Mouse (Mus musculus) lung, embryonic 15.5 days (tissue): Measurements from ENCODE around the gene Nbeal2. TPM values are rescaled to one million over a fixed set of nuclear protein-coding genes. Genes with fewer than 3 reads are reported as not detected.
"Not testable (repeated sequence)": the region's sequence is repeated elsewhere in the genome, so short reads cannot be mapped to it uniquely, and the experiment has no call there.

Experiments
- ATAC-seq: fragments of 200-750 bp; cut with Nextera tagmentation; 2 replicates; pipeline ENCODE4 v1.8.0; 2017; ENCODE audit warnings: moderate number of reproducible peaks, borderline replicate concordance; ENCODE audit not compliant: low FRiP score, low TSS enrichment; ENCODE audit errors: extremely low read depth
- H3K27ac ChIP-seq: fragments of 300-500 bp; sonication (generic); 2 replicates; pipeline ENCODE4 v1.5.1; 2015; ENCODE audit warnings: moderate library complexity, mild to moderate bottlenecking, inconsistent platforms
- H3K27me3 ChIP-seq: fragments of 300-500 bp; sonication (generic); 2 replicates; pipeline ENCODE4 v1.6.1; 2015; ENCODE audit warnings: inconsistent platforms
- H3K36me3 ChIP-seq: fragments of 300-500 bp; sonication (generic); 2 replicates; pipeline ENCODE4 v1.6.1; 2015; ENCODE audit warnings: inconsistent platforms
- H3K4me1 ChIP-seq: fragments of 300-500 bp; sonication (generic); 2 replicates; pipeline ENCODE4 v1.6.1; 2015; ENCODE audit warnings: inconsistent platforms
- H3K4me2 ChIP-seq: fragments of 300-500 bp; sonication (generic); 2 replicates; pipeline ENCODE4 v1.6.1; 2015; ENCODE audit warnings: inconsistent platforms, mild to moderate bottlenecking, moderate library complexity
- H3K4me3 ChIP-seq: fragments of 300-500 bp; sonication (generic); 2 replicates; pipeline ENCODE4 v1.5.1; 2015; ENCODE audit warnings: mild to moderate bottlenecking, inconsistent platforms
- H3K9ac ChIP-seq: fragments of 300-500 bp; sonication (generic); 2 replicates; pipeline ENCODE4 v1.6.1; 2015; ENCODE audit warnings: inconsistent platforms
- H3K9me3 ChIP-seq: fragments of 300-500 bp; sonication (generic); 2 replicates; pipeline ENCODE4 v1.6.1; 2016; ENCODE audit warnings: inconsistent platforms
- WGBS: fragments of 180-500 bp; shearing (Covaris S2); methylation state at CpG from one replicate; pipeline ENCODE4 v1.1.7; 2015; 5-methylcytosine and 5-hydroxymethylcytosine counted together
- polyA plus RNA-seq: library from polyadenylated mRNA; unstranded; fragments of >200 nt; fragmentation: Nextera tagmentation; extraction: Ambion mirVana; gene quantifications from 2 replicates; pipeline ENCODE4 v1.2.1, GENCODE M21; 2015

The Nbeal2 gene
- polyA plus RNA-seq, 1 experiment from 2014 or later = 4.2 TPM

DNA sequence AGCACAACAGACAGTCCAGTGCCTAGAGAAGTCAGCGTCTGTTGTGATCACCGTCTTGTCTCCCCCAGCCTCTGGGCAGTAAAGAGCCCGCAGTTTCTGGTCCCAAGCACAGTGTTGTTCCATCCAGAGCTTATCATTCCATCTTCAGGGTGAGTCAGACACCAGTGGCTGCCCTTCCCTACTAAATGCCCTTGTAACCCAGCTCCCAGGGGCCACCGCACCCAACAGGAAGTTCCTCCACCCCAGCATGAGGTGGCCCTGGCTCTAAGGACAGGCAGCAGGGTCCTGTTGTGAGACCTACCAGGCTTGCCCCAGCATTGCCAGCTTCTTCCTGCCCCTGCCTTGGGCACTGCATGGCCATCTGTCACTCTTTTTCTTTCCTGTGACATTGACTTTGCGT is 31.6 kb upstream of the Nbeal2 start:
- no peaks in the 10 kb centered on the region for H3K27me3 ChIP-seq
- no peak overlapping the region for H3K9ac ChIP-seq
- peaks cover 67% of the 10 kb centered on the region for H3K4me1 ChIP-seq
- H3K27ac ChIP-seq = peak overlapping the region; percentile 98
- no peak overlapping the region for H3K4me3 ChIP-seq
- no peaks in the 10 kb centered on the region for H3K9me3 ChIP-seq
- WGBS = 85% methylated on average over 5 of the region's 5 CpGs
- ATAC-seq = no peak
- no peak overlapping the region for H3K4me2 ChIP-seq
- H3K36me3 ChIP-seq = no peaks in the 10 kb centered on the region

DNA sequence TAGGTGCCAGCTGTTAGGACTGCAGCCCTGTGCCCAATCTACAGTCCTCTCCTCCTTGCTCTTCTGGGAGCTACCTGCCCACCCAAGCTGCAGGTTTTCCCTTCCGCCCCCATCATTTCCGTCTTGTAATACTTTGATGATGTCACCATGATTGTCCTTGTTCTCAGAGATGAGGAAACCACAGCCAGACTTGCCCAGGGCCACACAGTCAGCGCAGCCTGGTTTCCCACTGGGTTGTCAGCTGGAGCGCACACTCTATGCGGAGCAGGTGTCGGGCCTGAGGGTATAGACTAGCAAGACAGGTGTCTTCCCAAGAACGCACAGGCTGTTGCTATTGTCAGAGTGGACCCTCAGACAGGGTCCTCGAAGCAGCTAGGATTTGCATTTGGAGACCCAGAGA is 31.2 kb upstream of the Nbeal2 start:
- H3K4me3 ChIP-seq = no peak overlapping the region
- 88% methylated on average over 8 of the region's 8 CpGs for WGBS
- H3K9ac ChIP-seq = no peak overlapping the region
- H3K36me3 ChIP-seq = no peaks in the 10 kb centered on the region
- H3K4me1 ChIP-seq = peaks cover 65% of the 10 kb centered on the region
- ATAC-seq = no peak
- H3K4me2 ChIP-seq = 0 out of 2 replicates have a peak overlapping the region, but pooled peaks have one; percentile 28
- H3K9me3 ChIP-seq = no peaks in the 10 kb centered on the region
- H3K27ac ChIP-seq = peak overlapping the region; percentile 98
- H3K27me3 ChIP-seq = no peaks in the 10 kb centered on the region

DNA sequence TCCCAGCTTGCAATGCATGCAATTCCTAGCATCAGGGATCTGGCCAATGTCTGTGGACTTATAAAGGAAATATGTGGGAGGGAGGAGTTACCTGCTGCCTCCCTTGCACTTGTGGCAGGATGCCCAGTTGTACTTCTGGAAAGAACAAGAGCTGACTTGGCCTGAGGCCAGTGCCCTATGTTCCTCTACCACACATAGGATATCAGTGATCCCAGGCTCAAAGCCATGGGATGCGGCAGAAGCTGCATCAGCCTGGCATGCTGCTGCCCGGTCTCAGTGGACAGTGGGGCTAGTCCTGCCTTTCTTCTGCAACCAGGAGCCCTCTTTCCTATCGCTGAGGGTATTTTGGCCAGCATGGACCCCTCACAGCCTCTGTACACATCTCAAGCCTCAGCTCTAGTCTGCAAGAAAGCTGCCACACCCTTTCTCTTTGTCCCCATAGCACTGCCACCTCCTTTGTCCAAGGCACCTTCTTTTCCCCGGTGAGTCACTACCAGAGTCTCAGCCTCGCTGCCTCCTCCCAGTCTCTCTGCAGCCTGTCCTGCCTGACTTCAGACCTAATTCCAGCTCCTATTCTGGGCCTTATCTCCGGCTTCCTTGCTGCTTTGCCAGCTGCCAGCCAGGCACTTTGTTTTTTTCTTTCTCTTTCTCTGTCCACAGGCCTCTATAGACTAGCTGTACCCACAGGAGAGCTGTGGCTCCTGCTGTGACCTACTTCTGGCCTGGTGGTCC is 30.3 kb upstream of the Nbeal2 start:
- 55% methylated on average over 6 of the region's 6 CpGs for WGBS
- H3K27ac ChIP-seq = peak overlapping the region; percentile 98
- peak; percentile 80 for ATAC-seq
- H3K36me3 ChIP-seq = no peaks in the 10 kb centered on the region
- no peaks in the 10 kb centered on the region for H3K9me3 ChIP-seq
- H3K4me3 ChIP-seq = no peak overlapping the region
- H3K4me1 ChIP-seq = peaks cover 56% of the 10 kb centered on the region
- peak overlapping the region; percentile 28 for H3K9ac ChIP-seq
- no peaks in the 10 kb centered on the region for H3K27me3 ChIP-seq
- H3K4me2 ChIP-seq = peak overlapping the region; percentile 28

DNA sequence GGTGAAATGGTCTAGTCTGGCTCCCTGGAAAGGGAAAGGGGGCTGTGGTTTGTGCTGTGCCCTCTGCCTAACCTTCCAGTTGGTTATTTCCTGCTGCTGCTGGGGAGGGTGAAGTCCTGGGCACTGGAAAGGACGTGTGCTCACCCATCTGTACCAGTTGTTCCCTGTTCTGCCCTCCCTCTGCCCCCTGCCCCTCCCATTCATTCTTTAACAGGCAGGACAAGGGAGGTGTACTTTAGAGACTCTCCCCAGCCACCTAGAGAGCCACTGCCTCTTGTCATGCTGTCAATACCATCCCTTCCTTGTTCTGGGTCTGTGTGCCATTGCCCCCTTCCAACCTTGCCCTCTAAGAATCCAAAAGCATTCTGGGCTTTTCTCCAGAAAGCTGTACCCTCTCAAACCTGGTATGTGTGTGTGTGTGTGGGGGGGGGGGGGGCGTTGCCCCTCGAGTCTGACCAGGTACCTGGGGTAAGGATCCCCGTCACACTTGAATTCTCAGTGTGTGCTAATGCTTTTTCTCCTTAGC is 29.7 kb upstream of the Nbeal2 start:
- peak; percentile 68 for ATAC-seq
- Histone ChIP-seq H3K9ac (0 out of 2 replicates have a peak overlapping the region, but pooled peaks have one; percentile 8), H3K4me1 (peaks cover 50% of the 10 kb centered on the region), H3K4me2 (peak overlapping the region; percentile 25), H3K36me3 (no peaks in the 10 kb centered on the region), H3K27ac (peak overlapping the region; percentile 98), H3K27me3 (no peaks in the 10 kb centered on the region), H3K9me3 (no peaks in the 10 kb centered on the region), H3K4me3 (no peak overlapping the region)
- 41% methylated on average over 4 of the region's 4 CpGs for WGBS

DNA sequence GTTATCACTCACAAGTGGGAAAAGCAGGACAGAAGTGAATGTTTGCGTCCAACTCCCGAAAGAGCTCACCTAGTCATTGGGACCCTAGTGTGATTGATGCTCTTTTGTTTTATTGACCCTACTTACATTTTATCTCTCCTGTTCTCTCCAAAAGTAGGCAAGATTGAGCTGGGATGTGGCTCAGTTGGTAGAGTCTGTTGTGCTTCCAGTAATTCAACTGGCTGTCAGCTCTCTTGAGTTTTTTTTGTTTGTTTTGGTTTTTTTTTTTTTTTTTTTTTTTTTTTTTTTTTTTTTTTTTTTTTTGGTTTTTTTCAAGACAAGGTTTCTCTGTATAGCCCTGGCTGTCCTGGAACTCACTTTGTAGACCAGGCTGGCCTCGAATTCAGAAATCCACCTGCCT is 28.7 kb upstream of the Nbeal2 start:
- H3K4me2 ChIP-seq, H3K9ac ChIP-seq, ATAC-seq, H3K9me3 ChIP-seq, H3K36me3 ChIP-seq, H3K4me3 ChIP-seq, H3K27me3 ChIP-seq: not testable (repeated sequence)
- peak overlapping the region; percentile 98 for H3K27ac ChIP-seq
- 65% methylated on average over 3 of the region's 3 CpGs for WGBS
- peaks cover 50% of the 10 kb centered on the region for H3K4me1 ChIP-seq

DNA sequence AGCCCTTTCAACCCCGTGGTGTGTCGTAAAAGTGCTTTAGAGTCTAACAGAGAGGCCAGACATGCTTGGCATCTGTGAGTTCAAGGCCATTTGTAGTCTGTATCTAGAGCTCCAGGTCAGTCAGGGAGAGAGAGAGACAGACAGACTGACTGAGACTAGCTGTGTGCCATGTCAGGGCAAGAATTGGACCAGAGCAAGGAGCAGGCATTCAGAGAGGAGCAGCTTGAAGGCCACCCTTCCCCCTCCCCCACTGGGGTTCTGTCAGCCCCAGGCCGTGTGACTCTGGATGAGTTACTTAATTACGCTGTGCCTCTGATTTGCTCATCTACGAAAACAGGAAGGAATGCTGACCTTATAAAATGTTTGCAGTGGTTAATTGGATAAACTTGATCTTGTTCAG is 28.3 kb upstream of the Nbeal2 start:
- Histone ChIP-seq H3K27ac (peak overlapping the region; percentile 98; the same call in 1 of the 2 replicates), H3K4me1 (peaks cover 50% of the 10 kb centered on the region), H3K9ac (no peak overlapping the region), H3K36me3 (no peaks in the 10 kb centered on the region), H3K4me2 (no peak overlapping the region), H3K9me3 (no peaks in the 10 kb centered on the region), H3K27me3 (no peaks in the 10 kb centered on the region), H3K4me3 (no peak overlapping the region)
- 42% methylated on average over 5 of the region's 5 CpGs for WGBS
- no peak for ATAC-seq

DNA sequence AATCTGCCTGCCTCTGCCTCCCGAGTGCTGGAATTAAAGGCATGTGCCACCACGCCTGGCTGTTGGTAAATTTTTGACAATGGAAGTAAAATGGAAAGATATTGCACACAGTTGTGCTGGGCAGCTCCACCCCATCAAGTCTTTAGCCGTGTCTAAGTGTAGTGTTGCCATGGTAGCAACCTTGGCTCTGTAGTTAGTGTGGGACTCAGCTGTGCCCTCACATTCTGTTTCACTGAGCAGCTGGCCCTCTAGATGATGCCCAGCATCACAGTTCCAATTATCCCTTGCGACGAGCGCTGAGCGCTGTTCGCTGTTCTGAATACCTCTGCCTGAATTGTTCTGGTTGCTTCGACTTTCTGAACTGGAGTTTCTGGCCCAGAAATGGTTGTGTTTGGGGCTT is 27.9 kb upstream of the Nbeal2 start:
- no peak for ATAC-seq
- Histone ChIP-seq H3K27me3 (no peaks in the 10 kb centered on the region), H3K4me1 (peaks cover 51% of the 10 kb centered on the region), H3K4me2 (no peak overlapping the region), H3K9ac (no peak overlapping the region), H3K9me3 (no peaks in the 10 kb centered on the region), H3K27ac (0 out of 2 replicates have a peak overlapping the region, but pooled peaks have one; percentile 98), H3K4me3 (no peak overlapping the region), H3K36me3 (no peaks in the 10 kb centered on the region)
- WGBS = 79% methylated on average over 9 of the region's 9 CpGs

DNA sequence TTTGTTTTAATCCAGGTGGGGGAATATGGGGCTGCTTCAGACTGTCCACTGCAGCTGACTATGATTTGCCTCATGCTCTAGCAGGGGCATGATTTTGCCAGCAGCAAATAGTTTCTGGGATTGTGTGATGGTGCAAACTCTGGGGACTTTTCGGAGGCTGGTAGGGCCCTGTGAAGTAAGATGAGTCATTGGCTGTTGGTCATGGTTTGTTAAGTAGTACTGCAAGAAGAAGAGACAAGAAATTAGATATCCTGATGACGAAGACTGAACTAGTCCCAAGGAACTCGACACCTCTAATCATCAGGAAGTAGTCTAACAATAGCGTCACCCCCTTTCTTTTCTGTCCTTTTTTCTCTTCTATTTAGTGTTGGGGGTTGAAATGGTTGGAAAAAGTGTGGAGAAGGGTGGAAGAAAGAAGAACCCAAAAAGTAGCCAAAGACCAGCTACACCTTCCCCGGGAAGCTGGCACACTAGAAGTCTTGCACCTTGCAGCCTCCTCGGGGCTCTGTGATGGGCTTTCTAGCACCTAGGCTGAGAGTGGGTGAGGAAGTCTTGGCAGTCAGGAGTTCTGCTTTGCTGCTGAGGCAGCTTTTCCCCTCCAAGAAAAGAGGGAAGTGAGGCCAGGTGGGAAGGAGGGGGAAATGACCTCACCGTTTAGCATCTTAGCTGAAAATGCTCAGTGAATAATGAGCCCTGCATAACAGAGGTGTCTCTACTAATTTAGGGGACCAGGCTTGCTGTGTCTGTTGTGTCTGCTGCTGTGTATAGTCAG is 27.0 kb upstream of the Nbeal2 start:
- no peaks in the 10 kb centered on the region for H3K36me3 ChIP-seq
- no peak overlapping the region for H3K4me3 ChIP-seq
- 0 out of 2 replicates have a peak overlapping the region, but pooled peaks have one; percentile 6 for H3K27ac ChIP-seq
- H3K4me2 ChIP-seq = no peak overlapping the region
- WGBS = 71% methylated on average over 7 of the region's 7 CpGs
- no peaks in the 10 kb centered on the region for H3K27me3 ChIP-seq
- H3K4me1 ChIP-seq = peaks cover 51% of the 10 kb centered on the region
- no peak for ATAC-seq
- no peaks in the 10 kb centered on the region for H3K9me3 ChIP-seq
- H3K9ac ChIP-seq = no peak overlapping the region

DNA sequence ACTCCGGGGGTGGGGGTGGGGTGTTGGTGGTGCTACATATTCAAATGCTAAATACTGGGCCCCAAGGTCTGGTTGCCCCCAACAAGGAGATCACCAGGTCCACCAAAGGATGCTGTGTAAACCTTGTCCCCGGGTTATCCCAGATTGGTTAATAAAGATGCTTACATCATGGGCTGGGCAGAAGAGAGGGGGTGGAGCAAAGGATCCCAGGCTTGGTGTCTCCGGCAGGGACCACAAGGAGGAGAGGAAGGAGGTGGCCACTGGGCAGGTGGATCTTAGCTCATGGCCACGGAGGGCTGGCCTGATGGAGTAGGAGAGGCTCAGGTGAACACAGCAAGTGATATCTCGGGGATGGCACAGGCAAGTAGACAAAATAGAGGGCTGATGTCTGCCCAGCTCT is 24.9 kb upstream of the Nbeal2 start:
- H3K27ac ChIP-seq = no peak overlapping the region
- H3K4me1 ChIP-seq = peaks cover 35% of the 10 kb centered on the region
- WGBS = 67% methylated on average over 5 of the region's 5 CpGs
- H3K4me2 ChIP-seq = no peak overlapping the region
- H3K9ac ChIP-seq = no peak overlapping the region
- ATAC-seq = no peak
- no peaks in the 10 kb centered on the region for H3K9me3 ChIP-seq
- no peak overlapping the region for H3K4me3 ChIP-seq
- no peaks in the 10 kb centered on the region for H3K36me3 ChIP-seq
- H3K27me3 ChIP-seq = no peaks in the 10 kb centered on the region

DNA sequence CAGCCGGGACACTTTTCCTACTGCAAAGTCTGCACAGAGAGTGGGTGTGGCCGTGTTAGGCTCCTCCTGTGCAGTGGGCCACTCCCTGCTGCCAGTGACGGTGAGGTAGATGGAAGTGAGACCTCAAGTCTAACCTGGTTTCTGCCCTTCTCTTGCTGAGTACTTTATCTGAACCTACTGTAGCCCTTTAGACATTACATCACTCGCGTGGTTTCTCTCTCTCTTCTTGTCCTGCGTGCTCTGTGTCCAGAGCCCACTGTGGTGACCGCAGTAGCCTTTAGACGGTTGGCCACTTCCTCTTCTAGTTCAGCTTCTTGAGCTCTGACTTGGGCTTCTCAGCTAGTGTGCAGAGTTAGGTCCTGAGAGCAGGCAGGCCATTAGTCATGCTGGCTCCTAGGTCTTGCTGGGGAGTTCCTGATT is 22.5 kb upstream of the Nbeal2 start:
- no peak overlapping the region for H3K9ac ChIP-seq
- no peak for ATAC-seq

DNA sequence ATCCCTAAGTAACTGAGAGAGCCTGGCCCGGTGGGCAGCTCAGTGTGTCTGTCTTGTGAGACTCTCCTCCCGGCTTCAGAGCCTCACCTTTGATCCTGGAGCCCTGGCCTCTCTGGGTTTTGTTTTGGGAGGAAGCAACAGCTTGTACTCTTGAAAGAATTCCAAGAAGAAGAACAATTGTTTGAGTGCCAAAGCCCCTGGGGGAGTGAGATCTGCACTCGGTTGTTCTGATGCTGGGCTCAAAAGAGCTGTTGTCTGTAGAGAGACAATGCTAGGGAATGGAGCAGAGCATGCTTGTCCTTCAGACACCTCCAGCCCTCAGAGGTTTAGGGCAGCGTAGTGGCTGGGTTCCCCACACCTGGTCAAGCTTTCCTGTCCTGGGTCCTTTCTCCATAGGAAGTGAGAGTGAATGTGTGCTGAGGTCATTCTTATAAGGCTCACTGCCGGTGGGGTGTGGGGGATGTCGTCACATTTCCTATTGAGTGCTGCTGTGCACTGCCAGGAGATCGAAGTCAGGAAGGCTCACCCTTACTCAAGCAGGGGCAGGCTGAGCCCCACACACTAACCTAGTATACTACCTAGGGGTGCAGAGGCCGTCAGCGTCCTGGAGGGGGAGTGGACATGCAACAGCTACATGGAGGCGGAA is 19.3 kb upstream of the Nbeal2 start:
- Histone ChIP-seq H3K36me3 (no peaks in the 10 kb centered on the region), H3K27ac (peak overlapping the region; percentile 64), H3K9ac (no peak overlapping the region), H3K4me1 (peaks cover 32% of the 10 kb centered on the region), H3K4me2 (peak overlapping the region; percentile 1; the same call in 1 of the 2 replicates), H3K27me3 (no peaks in the 10 kb centered on the region), H3K4me3 (no peak overlapping the region), H3K9me3 (no peaks in the 10 kb centered on the region)
- 57% methylated on average over 10 of the region's 10 CpGs for WGBS
- 0 out of 2 replicates have a peak, but pooled peaks have one; percentile 4 for ATAC-seq

More for the DNA sequence above, 22.5 kb upstream of the Nbeal2 start:
- Histone ChIP-seq H3K27me3 (no peaks in the 10 kb centered on the region), H3K4me3 (no peak overlapping the region), H3K9me3 (no peaks in the 10 kb centered on the region), H3K27ac (no peak overlapping the region), H3K4me2 (no peak overlapping the region), H3K4me1 (peaks cover 28% of the 10 kb centered on the region), H3K36me3 (no peaks in the 10 kb centered on the region)
- WGBS = 75% methylated on average over 8 of the region's 8 CpGs
